Mouse (Mus musculus) C2C12 (cell line): ENCODE results near the gene Znrf3.

Experiments used
- CEBPB ChIP-seq: IDR thresholded peaks from one replicate; pipeline ENCODE4 v1.6.1; 2011; ENCODE audit warnings: low read depth, mild to moderate bottlenecking, control low read depth, moderate library complexity
- CTCF ChIP-seq: IDR thresholded peaks from one replicate; pipeline ENCODE4 v1.5.1; 2011; ENCODE audit not compliant: control insufficient read depth, insufficient read depth, insufficient read length
- MAX ChIP-seq: IDR thresholded peaks from one replicate; pipeline ENCODE4 v1.6.1; 2011; ENCODE audit warnings: mild to moderate bottlenecking, control low read depth
- MYOD1 ChIP-seq: IDR thresholded peaks from one replicate; pipeline ENCODE4 v1.6.1; 2011; ENCODE audit warnings: low read depth; ENCODE audit not compliant: control insufficient read depth, insufficient read length
- MYOG ChIP-seq: IDR thresholded peaks from one replicate; pipeline ENCODE4 v1.6.1; 2011; ENCODE audit not compliant: control insufficient read depth, insufficient read length; ENCODE audit errors: extremely low read depth
- USF1 ChIP-seq: IDR thresholded peaks from one replicate; pipeline ENCODE4 v1.6.1; 2011; ENCODE audit warnings: low read depth, mild to moderate bottlenecking, control low read depth, moderate library complexity

DNA sequence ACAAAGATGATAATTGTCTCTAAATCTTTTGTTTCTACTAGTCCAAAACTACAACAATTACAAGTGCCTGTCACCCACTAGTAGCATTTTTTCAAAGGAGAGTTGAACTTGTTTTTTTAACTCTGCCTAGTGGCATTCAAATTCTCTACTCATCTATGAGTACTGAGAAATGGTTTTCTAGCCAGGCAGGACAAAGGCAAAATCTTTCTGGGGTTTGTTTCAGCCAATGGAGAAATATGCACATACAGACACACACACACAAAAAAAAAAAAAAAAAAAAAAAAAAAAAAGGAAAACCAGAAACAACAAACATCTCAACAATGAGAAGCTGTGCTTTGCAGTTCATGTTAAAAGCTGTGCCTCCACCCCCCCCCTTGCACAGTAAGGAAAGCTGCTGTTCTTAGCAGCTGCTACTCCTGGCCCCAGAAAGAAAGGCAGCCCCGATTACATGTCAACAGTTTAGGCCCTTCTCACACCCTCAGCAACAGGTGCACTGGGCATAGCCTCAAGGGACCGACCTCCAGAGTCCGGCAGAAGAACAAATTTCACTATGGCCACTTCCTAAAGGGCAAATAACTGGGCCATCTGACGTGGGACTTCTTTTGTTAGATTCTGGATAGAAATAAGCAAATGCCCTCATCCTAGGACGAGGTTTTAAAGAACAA lies 167.2 kb downstream of the Znrf3 start:
- TF ChIP-seq MAX (no peak), MYOG (no peak), CTCF (no peak), CEBPB (no peak), USF1 (no peak), MYOD1 (peak; percentile 57)
